Mouse (Mus musculus) spleen, postnatal 4 days (tissue): ENCODE data around the gene Pex11b.
A peak's percentile ranks its signal among the peaks of the same experiment; 100 is the strongest.
"Not testable (repeated sequence)": the region's sequence is repeated elsewhere in the genome, so short reads cannot be mapped to it uniquely, and the experiment has no call there.

Source experiments
- DNase-seq, 2 experiments: peaks; one replicate each; pipeline ENCODE4 v3.0.0; 2022; ENCODE audit warnings: low spot score in 2 of 2

The Pex11b gene

DNA sequence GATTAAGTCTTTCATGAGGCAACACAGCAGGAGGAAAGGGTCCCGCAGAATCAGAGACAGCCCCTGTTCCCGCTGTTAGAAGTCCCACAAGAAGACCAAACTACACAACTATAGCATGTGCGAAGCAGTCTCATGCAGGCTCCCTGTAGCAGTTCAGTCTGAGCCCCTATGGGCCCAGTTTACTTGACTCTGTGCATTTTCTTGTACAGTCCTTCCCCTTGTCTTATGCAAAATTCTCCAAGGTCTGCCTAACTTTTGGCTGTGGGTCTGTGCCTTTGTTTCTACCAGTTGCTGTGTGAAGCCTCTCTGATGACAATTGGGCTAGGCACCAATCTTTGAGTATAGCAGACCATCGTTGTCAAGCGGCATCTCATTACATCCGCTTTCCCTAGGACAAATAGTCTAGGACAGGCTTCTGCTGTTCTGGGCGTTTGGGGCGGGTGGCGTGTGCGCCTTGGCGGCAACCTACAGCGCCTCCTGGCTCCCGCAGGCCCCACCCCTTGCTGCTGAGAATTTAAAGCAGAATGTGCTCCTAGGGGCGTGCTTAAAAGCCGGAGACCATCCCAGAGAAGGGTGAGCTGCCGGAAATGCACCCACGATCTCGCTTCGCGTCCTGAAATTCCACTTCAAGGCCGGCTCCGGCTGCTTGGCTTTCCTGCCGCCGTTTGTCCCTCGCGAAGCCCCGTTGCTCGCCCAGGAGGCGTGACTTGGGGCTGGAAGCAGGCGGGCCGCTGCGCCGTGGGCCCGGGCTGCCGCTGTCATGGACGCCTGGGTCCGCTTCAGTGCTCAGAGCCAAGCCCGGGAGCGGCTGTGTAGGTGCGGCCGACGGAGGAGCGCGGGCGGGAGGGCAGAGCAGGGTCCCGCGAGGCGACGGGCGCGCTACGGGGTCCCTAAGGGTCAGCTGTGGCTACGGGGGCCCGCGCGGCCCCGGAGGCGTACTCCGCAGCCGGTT is at the start of gene Pex11b, which contains the start of gene Gm42957:
TSS of gene Pex11b (plus strand) at position 449 of the 952 bp plus-strand sequence.
TSS of gene Gm42957 (plus strand) at position 547 of the 952 bp plus-strand sequence.
- peak; percentile 81 to 92 for DNase-seq

DNA sequence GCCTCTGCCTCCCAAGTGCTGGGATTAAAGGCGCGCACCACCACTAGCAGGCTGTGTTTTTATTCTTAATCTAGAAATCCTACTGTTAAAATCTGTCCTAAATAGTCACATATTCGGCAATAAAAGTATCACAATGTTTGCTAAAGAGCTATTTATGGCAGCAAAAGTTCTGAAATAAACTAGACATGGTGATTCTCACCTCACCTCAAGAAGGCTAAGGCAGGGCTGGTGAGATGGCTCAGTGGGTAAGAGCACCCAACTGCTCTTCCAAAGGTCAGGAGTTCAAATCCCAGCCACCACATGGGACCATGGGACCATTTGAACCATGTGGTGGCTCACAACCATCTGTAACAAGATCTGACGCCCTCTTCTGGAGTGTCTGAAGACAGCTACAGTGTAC is 44.5 kb upstream of the Pex11b start:
- DNase-seq, result no peak

DNA sequence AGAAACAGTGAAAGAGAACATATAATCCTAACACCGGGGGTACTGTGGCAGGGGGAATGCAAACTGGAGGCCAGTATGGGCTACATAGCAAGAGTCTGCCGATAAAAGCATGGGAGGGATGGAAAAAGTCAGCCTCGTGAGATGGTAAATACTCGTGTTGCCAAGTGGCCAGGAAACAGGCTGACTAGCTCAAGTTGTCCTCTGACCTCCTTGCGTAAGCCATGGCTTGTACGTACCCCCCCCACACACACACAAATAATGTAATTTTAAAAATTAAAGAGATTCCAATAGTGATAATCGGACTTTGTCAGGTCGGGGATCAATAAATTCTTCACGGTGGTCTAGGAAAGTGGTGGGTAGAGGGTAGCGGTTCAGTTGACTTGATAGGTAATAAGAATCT is 41.8 kb upstream of the Pex11b start:
- DNase-seq, result no peak

DNA sequence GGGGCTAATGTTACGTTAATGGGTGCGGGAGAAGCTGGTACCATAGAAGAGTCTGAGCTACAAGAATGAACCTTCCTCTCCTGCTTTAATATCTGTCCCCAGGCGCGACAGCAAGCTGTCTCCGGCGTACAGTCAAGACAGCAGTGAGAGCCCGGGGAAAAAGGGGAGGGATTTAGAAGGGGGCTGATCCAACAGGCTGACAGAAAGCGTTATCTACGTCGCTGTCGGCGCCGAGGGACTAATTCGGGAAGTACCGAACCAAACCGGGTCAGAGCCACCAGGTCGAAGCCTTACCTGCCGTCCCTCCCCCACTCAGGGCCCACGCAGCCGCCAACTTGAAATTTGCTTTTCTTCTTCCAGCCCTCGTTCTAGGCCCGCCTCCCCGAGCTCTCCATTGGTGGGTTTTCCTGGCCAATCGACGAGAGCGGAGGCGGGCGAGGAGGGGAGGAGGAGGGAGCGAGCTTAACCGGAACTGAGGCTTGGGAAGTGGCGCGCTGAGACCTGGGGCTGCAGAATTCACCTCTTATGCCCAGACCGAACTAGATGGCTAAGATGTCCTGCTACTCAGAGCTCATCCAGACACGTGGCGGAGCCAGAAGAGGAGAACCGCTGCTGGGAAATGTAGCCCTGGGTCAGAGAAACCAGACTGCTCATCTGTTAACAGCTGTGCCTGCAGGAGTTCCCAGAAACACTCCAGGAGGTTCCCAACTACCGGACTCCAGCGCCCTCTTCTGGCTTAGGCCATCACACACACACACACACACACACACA is 41.2 kb upstream of the Pex11b start, which contains the start of gene Polr3gl:
TSS of gene Polr3gl (minus strand) at position 392 of the 771 bp plus-strand sequence.
- peak; percentile 91 to 96 for DNase-seq

DNA sequence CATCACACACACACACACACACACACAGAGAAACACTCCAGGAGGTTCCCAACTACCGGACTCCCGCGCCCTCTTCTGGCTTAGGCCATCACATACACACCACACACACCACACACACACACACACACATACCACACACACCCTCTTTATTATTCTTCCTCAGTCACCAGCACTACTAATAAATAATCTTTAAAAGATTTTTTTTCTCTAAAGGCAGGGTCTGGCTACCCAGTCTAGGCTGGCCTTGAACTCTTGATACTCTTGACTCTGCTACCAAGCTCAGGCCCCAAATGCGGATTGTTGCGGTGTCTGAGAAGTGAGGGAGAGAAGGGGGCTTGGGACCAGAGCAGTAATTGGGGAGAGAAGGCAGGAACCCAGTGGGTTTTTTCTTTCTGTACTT is 40.3 kb upstream of the Pex11b start:
- no peak for DNase-seq

DNA sequence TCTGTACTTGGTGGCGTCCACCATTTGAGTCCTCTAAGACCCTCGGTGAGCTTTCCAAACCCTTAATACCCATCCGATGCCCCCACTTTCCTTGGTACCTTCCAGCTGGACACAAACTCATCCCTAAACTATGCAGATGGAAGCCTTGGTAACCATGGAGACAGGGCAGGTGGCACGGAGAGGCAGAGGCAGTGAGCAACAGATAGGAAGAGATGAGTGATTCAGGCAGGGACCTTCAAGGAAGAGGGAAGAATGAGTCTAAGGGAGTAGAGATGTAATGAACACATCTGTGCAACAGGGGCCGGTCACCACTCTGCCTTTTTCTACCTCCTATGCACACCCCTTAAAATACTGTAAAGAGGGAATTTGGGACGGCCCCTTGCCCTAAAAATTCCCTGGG is 39.5 kb upstream of the Pex11b start:
- DNase-seq, result no peak

DNA sequence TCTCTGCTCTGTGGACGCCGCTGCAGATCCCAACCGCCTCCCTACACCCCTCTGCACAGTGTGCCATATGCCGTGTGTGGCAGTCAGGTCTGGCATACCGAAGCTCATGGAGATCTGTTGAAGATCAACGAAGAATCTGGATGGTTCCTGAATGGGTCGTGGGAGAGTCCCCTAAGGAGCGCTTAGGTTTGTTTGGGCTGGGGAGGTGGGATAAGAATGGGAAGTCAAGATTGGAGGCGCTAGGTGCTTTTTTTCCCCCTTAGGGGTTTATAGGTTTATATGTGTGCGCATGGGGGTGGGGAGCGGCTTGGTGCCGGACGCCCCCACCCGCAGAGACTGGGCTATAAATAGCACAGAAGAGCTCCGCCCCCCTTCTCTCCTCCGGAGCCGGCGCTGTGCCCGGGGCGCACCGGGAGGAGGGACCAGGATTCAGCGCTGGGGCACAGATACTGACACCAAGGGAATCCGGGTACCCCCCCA is 38.9 kb upstream of the Pex11b start, which contains the start of gene Ankrd34a:
TSS of gene Ankrd34a (plus strand) at position 409 of the 480 bp plus-strand sequence.
- no peak for DNase-seq

DNA sequence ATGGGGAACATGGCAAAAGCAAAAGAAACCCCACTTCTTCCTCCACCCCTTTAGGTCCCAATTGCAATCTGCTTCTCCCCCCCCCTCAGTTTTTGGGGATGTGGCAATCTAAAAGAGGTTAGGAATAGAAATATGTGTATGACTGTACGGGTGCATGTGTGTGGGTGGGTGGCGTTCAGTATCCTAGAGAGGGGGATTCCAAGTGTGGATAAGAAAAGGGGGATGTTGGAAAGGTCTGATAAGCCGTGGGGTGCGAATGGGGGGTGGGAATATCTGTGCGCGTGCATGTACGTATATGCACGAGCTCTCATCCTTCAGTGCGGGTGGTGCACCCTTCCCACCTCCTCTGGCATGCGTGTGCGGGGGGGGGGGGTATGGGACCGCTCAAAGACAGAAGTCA is 38.3 kb upstream of the Pex11b start:
- DNase-seq, result no peak

DNA sequence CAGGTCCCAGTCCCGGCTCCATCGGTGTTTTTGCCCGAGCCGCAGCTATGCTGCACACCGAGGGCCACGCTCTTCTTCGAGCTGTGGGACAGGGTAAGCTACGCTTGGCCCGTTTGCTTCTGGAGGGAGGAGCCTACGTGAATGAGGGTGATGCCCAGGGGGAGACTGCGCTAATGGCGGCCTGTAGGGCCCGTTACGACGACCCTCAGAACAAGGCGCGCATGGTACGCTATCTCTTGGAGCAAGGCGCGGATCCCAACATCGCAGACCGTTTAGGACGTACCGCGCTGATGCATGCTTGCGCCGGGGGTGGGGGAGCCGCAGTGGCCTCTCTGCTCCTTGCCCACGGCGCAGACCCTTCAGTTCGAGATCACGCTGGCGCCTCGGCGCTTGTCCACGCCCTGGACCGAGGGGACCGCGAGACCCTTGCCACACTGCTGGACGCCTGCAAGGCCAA is 37.7 kb upstream of the Pex11b start:
- no peak for DNase-seq

DNA sequence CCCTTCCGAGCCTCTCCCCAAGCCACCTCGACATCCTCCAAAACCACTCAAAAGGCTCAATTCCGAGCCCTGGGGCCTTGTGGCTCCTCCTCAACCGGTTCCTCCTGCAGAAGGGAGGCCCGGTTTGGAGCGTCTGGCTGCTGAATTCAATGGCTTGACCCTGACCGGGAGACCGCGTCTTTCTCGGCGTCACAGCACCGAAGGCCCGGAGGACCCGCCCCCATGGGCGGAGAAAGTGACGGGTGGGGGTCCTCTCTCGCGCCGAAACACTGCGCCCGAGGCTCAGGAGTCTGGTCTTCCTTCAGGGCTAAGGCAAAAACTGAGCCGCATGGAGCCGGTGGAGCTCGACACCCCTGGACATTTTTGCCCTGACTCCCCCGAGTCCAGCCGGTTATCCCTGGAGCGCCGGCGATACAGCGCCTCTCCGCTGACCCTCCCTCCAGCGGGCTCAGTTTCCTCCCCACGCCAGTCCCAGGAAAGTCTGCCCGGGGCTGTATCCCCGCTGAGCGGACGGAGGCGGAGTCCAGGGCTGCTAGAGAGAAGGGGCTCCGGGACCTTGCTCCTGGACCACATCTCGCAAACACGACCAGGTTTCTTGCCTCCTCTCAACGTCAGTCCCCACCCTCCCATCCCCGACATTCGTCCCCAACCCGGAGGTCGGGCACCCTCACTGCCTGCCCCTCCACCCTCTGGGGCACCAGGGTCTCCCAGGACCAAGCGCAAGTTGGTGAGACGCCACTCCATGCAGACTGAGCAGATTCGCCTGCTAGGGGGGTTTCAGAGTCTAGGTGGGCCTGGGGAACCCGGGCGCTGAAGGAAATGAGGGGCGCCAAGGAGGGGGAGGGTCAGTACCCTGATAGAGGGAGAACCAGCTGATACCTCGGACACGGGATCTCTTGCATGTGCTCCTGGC is 36.8 kb upstream of the Pex11b start:
- DNase-seq, result no peak

DNA sequence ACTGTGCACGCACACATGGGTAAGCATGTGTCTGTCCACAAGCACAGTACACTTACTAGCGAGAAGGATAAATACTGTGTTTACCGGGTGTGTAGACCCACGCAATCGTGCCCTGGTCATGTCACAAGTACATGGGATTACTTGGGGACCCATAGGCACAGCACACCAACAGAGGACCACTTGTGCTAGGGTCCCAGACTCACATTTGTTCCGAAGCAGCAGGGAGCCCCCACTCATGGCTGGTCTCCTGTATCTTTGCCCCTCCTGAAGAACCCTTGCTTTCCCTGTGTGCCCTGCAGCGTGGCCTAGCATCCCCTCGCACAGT is 36.1 kb upstream of the Pex11b start:
- DNase-seq, result no peak

DNA sequence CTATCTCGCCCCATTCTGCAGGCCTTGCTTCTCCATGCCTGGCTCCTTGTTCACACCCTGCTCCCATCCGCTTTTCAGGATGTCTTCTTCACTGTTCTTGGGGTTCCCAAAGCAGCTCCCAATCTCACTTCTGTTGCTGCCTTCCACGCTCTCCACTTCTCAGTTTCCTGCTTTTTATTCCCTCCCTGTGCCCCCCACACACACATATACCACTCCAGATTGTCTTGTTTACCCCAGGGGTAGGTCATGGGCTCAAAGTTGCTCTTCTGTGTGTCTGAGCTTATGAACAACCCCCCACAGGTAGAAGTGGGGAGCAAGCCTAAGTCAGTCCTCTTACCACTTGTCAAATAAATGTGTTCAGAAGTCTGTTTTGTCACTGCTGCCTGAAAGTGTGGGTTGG is 35.8 kb upstream of the Pex11b start:
- no peak for DNase-seq

DNA sequence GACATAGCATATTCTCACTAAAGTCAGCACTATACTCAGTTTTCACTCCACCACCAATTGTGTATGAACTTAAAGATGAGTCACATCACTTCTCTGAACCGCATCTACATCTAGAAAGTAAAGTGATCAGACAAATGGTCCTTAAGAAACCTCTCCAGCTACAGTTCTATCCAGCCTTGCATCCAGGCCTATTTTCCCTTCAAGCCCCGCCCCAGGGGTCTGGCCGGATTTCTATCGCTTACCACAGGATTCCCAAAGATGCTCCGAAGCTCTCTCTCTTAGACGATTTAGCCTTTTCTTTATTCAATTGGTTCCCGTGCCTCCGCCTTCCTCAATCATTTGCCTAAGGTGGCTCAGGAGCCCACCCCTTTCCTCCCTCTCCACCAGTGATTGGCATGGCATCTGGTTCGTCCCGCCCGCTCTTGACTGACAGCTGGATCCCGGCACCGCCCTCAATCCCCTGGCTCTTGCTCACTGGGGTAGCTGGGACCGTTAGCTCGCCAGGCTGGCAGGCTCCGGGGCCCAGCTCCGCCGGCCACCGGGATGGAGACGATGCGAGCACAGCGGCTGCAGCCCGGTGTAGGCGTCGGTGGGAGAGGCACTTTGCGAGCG is 34.4 kb upstream of the Pex11b start, which contains the start of gene Lix1l:
TSS of gene Lix1l (plus strand) at position 511 of the 612 bp plus-strand sequence.
- DNase-seq, result peak; percentile 75 to 83

DNA sequence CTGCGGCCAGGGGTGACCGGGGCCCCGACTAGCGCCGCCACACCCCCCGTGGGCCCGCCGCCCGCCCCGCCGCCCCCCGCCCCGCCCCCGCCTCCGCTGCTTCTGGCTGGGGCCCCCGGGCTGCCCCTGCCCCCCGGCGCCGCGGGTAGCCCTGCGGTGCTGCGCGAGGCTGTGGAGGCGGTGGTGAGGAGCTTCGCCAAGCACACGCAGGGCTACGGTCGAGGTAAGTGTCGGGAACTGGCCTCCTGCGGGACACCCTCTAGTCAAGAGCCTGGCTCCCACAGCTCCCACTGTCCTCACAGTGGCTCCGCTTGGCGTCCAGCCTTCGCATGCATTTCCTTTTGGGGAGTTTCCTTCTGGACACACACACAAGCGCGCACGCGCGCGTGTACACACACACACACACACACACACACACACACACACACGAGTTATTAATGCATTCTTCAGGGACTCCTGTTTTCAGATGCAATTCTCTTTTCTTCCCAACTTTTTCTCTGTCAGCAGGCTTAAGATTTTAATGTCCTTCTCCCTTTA is 33.9 kb upstream of the Pex11b start:
- DNase-seq, result no peak

DNA sequence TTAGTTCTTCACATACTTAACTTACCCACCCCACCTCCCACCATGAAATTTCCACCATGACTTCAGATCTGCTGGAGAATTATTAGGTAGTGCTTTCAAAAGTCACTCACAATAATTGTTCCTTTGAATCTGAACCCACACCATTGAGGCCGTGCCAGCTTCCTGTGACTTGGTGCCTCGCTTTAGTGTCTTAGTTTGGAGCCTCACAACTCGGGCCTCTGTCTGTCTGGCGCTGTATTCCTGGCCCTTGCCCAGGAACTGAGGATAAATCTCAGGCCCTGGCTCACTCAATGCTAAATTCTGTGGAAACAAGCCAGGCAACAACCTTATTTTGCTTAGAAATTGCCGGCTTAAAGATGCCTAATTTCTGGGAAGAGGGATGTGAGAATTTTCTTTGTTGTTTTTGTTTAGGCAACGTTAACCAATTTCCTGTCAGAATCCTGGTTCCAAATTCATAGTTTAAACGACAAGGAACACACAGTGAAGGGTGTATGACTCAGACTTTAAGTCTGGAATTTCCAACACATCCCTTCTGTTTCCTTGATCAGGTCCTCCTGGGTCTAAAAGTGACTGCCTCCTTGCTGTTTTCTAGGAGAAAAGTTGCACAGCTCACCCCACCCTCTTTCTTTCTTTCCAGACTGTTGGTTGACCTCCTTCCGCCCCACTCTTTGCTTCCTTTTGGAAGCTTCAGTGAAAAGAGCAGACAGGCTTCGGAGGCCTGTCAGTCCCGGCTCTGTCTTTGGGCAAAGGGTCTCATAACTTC is 33.1 kb upstream of the Pex11b start:
- DNase-seq, result no peak

DNA sequence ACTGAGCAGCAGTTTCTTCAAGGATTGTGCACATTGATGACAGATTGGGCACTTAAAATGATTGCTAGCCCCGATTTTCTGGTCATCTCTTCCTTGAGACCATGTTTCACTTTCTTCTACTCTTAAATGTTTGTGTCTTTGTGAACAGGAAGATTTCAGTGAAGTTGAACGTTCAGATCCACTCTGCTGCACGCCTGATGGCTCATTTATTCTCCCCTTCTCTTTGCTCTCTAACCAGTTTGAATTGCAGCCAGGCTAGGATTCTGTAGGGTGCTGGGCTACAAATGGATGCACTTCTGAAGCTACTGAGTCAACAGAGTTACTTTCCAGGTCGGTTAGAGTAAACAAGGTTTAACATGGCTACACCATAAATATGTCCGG is 32.5 kb upstream of the Pex11b start:
- DNase-seq, result no peak

DNA sequence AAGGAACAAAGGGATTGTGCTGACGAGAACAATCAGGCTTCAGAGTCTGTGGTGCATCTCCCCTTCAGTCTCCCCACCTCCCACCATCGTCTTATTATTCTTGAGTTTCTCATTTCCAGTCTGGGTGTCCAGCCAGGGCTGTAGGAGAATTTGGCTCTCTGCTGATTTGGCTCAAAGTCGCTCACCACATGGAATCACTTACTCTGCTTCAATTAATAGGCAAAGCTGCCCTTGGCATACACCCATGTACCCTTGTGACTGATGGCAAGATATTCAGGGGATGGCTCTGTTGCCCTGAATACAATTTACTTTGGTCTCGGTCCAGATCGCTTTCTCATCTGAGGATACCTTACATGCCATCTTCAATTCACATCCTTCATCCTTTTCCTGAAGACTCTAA is 31.9 kb upstream of the Pex11b start:
- no peak for DNase-seq

DNA sequence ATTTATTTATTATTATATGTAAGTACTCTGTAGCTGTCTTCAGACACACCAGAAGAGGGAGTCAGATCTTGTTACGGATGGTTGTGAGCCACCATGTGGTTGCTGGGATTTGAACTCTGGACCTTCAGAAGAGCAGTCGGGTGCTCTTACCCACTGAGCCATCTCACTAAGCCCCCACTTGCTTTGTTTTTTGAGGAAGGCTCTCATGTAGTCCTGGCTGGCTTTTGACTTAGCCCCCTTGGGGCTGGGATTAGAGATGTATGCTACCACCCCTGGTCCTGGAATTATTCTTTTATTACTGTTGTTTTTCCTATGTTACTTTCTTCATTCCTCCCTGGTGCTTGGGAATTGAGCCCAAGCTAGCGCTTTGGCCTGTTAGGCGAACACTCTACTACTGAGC is 29.2 kb upstream of the Pex11b start:
- DNase-seq, result not testable (repeated sequence)

DNA sequence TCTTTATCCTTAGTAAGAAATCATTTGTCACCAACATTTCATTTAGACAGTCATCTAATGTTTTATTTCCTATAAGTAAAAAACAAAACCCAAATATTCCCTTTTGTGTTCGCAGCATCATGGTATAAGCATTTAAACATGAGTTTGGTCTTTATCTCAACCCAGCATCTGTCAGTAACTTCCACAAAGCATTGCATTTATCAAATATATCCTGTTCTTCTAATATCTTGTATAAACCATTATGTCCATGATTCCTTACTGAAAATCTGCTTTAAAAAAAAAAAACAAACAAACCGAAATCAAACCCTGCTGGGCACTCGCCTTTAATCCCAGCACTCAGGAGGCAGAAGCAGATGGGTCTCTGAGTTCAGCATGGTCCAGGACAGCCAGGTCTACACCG is 28.6 kb upstream of the Pex11b start:
- DNase-seq, result no peak

DNA sequence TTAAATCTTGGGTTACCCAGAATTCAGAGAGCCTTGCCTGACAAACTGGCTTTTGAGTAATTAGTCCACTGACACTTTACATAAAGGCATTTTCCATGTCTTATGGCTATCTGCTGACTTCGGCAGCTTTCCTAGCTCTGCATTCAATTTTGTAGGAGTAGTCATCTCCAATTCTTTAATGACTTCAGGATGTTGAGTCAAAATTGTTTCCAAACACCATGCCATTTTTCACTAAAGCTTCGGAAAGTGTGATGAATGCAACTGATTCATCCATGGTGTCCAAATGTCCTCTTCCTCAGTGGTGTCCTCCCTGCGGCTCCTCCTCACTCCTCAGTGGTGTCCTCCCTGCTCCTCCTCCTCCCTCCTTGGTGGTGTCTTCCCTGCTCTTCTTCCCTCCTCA is 17.2 kb upstream of the Pex11b start:
- no peak for DNase-seq
